Mouse (Mus musculus) layer of hippocampus, postnatal 36 days (tissue): ENCODE data around the gene Gm11042. TPM values are rescaled to one million over a fixed set of nuclear protein-coding genes. Genes with fewer than 3 reads are reported as not detected.

Experiments
- DNase-seq, 2 experiments: peaks; one replicate each; pipeline ENCODE4 v3.0.0; 2022
- total RNA-seq, 2 experiments: library from RNA; stranded (reverse); gene quantifications; 2 replicates each; pipeline ENCODE4 v1.2.3; 2021

Gene Gm11042
- total RNA-seq: not detected

- DNase-seq: no peak
These were observed at the start of gene Gm11042 for GRCm38 (mm10) chr12:74316344-74316973. Gene Gm11042, minus strand, starts transcription at chr12:74316394.

DNA sequence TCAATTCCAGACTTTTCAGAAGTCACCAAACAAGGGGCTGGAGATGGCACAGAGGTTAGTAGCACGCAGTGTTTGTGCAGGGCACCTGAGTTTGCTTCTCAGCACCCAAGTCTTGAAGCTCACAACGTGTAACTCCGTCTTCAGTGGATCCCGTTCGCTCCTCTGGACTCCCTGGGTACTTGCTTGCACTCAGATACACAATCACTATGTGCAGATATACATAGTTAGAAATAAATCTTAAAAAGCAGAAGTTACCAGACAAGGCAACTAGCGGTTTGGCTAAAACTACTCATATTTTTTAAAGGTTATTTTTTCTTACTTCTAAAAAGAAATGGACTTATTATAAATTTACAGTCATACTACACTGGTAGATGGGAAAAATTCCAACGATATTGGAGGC is 48.3 kb upstream of the Gm11042 start:
- DNase-seq: no peak

GRCm38 (mm10) chr12:74363076-74363475 is 46.9 kb upstream of the Gm11042 start:
- no peak for DNase-seq

DNA sequence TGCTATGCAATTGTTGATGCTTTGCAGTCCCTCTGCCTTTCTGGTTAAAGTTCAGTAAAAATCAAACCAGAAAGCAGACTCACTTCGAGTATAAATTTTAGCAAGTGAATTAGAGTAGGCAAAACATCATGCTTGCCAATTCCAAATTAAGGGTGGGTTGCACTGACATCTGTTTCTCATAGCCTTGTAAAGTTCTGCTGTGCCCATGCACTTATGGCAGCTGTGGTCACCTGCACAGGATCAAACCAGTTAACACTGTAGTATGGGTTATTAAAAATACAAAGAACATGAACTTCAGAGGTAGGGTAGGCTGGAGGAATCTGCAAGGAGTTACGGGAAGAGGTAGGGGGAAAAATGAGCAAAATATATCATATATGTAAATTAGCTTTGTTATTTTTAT is 46.3 kb upstream of the Gm11042 start:
- DNase-seq: no peak

GRCm38 (mm10) chr12:74359791-74360190 is 43.6 kb upstream of the Gm11042 start:
- no peak for DNase-seq

GRCm38 (mm10) chr12:74357806-74358205 is 41.6 kb upstream of the Gm11042 start:
- DNase-seq: no peak

DNA sequence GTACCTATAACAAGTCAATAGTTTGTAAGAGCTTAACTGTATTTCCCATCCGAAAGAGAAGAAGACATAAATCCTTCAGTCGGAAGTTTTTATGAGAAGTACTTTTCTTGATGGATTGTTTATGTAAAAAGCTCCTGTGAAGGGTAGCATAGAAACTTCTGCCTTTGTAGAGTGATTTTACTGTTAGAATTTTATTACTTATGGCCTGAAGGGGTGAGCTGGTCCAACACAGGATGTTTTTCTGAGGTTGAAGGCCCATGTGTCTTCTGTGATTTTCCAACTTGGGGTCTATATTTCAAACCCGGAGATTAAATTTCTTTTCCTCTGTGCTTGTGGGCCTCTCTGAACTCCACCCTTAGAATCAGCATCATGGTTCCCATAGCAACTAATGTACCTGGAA is 26.5 kb upstream of the Gm11042 start:
- no peak for DNase-seq

DNA sequence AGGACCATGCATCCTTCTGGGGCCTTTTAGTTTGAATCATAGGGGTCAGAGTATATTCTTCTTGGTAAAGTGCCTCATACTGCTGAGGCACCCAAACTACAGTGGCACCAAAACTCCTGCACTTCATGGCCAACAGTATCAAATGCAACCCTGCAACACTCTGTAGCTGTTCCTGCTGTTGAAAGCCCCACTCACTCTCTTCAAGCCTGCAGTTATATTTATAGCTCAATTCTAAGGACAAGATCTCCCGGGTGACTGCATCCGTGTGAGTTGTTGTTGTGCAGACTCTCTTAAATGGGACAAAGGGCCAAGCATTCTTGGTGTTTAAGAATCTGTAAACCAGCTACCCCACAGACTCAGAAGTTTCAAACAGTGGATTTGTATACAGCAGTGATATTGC is 23.9 kb upstream of the Gm11042 start:
- DNase-seq: no peak

- DNase-seq: no peak
These were observed 17.5 kb upstream of the Gm11042 start for GRCm38 (mm10) chr12:74333706-74334105.

GRCm38 (mm10) chr12:74333016-74333415 is 16.8 kb upstream of the Gm11042 start:
- peak; percentile 66 to 72 for DNase-seq

- peak; percentile 8 to 18 for DNase-seq
These were observed 13.6 kb upstream of the Gm11042 start for GRCm38 (mm10) chr12:74329759-74330158.

DNA sequence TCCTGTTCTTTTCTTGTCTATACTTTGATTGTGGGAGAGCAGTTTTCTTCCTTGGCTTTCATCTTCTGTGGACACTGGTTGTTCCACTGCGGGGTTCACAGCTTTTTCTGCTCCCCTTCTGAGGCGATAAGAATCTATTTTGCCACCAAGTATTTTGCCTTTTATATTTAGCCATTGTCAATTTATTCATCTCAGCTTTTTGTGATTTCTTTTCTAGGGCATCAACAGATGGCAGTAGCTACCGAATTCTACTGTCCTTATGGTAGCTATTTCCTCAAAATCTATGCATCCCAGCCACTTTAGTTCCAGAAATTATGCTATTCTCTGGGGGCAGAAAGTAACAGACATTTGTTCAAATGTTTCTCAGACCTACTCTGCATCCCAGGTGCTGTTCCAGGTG is 10.4 kb upstream of the Gm11042 start:
- no peak for DNase-seq

- no peak for DNase-seq
These were observed 5.8 kb upstream of the Gm11042 start for GRCm38 (mm10) chr12:74321981-74322380.

- peak; percentile 61 to 64 for DNase-seq
These were observed 4.1 kb upstream of the Gm11042 start for GRCm38 (mm10) chr12:74320318-74320717.

- peak; percentile 72 to 76 for DNase-seq
These were observed 980 bp upstream of the Gm11042 start for GRCm38 (mm10) chr12:74316989-74317759.

DNA sequence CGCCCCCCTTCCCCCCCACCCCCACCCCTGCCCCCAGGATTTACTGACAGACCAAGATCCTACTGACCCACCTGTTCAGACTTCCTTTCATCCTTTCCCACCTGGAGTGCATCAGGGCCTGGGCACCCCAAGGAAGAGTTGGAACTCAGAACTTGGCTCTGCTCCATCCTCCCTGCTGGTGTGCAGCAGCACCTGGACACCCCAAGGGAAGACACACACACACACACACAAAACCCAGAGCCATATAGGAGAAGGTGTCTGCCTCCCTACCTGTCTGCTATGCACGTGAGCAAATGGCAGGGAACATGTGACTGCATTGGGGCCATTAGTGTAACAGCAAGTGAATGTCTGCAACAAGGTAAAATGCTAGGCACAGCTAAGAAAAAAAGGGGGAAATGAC is 973 bp downstream of the Gm11042 start:
- DNase-seq: no peak

DNA sequence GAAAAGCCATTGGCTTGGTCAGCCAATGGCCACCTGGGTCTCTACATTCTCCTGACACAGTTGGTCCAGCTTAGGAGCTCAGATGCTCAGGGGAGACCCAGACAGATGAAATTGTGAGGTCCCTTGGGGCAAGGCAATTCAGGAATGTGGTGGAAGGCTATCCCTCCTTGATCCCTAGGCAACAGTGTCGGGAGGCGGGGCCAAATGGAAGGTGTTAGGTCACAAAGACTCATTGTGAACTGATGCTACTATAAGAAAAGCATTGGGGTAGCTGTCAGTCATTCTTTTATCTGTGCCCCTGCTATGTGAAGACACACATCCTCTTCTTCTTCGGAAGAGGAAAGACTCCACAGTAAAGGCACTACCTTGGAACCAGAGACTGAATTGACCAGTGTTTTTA is 3.6 kb downstream of the Gm11042 start:
- DNase-seq: no peak

DNA sequence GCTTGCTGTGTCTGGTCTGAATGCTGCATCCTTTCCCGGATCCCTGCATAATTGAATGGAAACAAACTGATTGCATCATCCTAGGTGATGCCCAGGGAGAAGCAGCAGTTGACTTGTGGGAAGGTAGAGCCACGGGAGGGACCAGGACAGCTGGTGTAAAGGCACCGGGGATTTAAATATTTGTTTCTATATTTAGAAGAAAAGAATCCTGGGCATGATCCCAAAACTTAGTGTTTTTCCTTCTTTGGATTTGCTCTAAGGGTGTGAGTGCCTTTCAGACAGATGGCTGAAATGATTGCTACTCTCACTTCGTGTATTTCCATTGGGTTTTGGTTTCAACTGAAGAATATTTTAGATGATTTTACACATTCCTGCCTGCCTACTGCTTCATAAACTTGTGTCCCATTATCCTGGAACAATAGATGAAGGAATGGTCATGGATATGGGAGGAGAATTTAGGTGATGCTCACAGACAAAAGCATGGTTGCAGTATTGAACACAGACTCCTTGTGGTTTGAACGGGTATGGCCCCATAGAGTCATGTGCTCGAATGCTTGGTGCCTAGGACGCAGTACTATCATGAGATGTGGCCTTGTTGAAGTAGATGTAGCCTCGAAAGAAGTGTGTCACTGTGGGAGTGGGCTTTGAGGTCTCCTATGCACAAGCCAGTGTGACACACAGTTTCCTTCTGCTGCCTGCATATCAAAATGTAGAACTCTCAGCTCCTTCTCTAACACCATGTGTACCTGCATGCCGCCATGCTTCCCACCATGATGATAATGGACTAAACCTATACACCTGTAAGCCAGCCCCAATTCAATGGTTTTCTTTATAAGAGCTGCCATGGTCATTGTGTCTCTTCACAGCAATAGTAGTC is 12.5 kb downstream of the Gm11042 start:
- DNase-seq: no peak

GRCm38 (mm10) chr12:74301559-74301958 is 14.6 kb downstream of the Gm11042 start:
- DNase-seq: peak in 1 of 2 experiments; percentile 60

GRCm38 (mm10) chr12:74296374-74296773 is 19.8 kb downstream of the Gm11042 start:
- no peak for DNase-seq

DNA sequence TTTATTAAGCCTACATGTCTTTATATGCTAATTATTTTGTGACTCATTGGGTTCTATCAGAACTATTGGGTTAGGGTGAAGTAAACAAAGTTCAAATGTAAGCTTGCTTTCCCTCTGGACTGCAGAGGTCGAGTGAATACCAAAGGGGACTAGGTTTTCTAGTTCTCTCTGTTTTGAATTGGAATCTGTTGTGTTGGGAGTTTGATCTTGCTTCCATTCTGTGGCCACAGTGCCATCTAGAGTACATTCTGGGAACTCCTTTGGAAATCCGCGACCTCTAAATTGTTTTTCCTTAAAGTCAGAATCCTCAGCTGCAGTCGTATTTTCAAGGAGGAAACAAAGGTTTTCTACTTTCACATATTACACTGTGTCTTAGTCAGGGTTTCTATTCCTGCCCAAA is 22.6 kb downstream of the Gm11042 start:
- peak in 1 of 2 experiments; percentile 60 for DNase-seq

DNA sequence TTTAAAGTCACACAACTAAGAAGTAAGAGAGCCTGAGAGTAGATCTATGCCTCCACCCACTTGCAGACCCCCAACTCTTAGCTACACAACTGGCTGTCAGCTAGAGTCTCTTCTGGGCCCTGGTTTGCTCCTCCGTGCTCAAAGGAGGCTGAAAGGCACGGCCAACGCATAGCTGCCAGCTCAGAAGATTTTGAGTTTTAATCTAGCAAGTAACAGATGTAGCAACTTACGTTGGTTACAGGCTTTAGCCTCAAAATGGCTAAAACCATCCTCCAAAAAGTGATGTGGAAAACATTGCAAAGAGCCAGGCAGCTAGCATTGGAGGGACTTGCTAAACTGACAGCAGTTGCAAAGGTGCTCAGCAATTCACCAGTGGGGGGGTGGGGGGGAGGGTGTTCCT is 25.2 kb downstream of the Gm11042 start:
- no peak for DNase-seq

DNA sequence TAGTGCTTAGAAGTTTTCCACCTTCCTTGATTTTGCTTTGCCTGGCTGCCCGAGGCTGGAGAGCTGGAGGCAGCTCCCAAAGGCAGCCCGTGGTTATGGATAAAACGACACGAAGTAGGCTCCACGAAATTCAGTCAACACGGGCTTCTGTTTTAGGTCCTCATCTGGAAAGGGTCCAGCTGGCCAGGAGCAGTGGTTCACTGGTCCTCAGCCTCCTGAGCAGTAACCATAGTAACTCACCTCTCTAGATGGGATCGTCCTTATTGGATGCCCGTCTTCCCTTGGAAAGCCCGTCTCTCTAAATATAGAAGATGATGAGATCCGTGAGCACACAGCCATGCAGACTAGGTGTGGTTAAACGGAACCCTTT is 31.5 kb downstream of the Gm11042 start:
- DNase-seq: no peak
